Mouse (Mus musculus) CD4-positive helper T cell, adult 2 months (primary cell): Measurements from ENCODE around the gene Rxra.

ENCODE experiments used
- DNase-seq: peaks from one replicate; pipeline ENCODE4 v3.0.0-alpha.2; 2012; ENCODE audit warnings: low read depth, missing footprints, low spot score

The Rxra gene

DNA sequence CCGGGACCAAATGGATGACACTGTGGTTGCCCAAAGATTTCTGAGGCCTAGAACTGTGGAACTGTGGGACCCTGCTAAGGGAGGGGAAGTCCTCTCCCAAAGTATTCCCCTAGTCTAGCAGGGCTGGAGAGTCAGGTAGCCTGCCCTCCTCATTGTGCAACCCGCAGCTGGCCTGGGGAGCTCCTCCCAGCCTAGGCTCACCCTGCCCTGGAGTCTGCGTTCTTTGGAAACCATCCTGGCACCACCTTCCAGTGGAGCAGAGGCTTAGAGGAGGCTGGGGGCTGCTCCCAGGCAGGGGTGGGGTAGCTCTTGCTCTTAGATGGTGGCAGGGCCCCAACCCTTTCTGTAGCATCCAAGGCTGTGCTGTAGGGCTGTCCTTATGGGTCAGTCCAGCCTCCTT, 26.0 kb downstream of the Rxra start:
- no peak for DNase-seq

DNA sequence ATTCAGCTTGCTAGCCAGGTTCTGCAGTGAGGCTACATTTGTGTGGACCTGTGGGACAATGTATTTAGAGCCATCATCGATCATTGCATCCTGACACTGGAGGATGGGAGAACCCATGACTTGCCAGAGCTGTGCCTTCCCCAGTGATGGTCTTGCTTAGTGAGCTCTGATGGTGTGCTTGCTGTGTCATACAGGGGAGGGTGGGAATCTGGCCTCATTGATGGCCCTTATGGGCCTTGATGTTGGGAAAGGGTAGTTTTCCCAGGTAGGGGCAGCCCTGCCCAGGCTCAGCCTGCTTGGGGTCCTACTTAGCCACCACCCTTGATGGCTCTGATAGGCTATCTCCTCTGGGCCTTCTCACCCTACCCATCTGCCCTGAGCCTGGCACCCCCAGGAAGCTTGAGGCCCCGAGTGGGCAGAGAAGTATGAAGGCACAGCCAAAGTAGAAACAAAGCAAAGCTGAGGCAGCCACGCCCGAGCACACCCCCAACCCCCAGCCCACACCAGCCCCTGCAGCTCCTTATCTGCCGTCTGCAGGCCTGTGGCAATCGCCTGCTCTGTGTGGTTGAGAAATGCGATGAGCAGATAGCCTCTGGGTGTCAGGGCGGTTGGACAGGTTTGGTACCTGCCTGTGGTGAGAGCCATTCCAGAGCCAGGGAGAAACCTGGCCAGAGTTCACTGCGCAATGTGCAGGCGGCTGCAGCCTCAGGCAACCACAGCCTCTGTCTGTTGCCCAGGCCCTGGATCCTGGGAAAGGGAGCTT, 26.8 kb downstream of the Rxra start:
- DNase-seq = peak; percentile 38

- DNase-seq = peak; percentile 49
Measured at GRCm38 (mm10) chr2:27703852-27704640, 27.8 kb downstream of the Rxra start.

GRCm38 (mm10) chr2:27704641-27705040, 28.4 kb downstream of the Rxra start:
- no peak for DNase-seq

- DNase-seq = no peak
Measured at GRCm38 (mm10) chr2:27710871-27711382, 34.7 kb downstream of the Rxra start.

DNA sequence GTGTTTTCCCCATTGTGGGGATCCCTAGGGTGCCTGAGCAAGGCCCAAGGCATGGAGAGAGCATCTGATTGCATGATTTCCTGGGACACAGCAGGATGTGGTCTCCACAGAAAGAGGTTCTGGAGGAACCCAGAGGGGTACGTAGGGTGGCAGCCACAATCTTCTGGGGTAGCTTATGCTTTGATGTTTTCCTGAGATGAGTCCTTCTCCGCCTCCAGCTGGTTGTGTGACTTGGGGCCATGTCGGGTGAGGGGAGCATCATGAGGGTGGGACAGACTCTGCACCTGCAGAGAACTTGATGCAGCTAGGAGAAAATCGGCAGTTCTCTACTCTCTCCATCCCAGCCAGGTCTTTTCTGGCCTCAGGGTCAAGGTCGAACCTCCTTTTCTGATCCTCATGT, 36.4 kb downstream of the Rxra start:
- DNase-seq = peak; percentile 18

DNA sequence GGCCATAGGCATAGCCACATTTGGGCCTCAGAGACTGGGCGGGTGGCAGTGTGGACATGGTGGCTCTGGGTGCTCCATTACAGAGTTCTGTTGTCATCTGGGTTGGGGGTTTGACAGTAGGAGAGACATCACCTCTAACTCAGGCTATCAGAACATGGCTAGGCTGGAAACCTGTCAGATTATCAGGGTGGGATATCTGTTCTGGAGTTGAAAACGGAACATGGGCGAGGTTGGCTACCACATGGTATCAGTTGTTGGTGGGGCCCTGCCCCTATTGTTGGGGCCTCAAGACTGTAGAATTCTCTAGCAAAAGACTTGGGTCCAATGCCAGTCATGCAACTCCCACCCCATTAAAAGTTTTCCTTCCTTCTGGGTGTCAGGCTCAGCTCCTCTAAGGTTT, 37.1 kb downstream of the Rxra start:
- no peak for DNase-seq

GRCm38 (mm10) chr2:27714131-27714530, 37.9 kb downstream of the Rxra start:
- no peak for DNase-seq

- no peak for DNase-seq
Measured at GRCm38 (mm10) chr2:27715221-27715620, 39.0 kb downstream of the Rxra start.

DNA sequence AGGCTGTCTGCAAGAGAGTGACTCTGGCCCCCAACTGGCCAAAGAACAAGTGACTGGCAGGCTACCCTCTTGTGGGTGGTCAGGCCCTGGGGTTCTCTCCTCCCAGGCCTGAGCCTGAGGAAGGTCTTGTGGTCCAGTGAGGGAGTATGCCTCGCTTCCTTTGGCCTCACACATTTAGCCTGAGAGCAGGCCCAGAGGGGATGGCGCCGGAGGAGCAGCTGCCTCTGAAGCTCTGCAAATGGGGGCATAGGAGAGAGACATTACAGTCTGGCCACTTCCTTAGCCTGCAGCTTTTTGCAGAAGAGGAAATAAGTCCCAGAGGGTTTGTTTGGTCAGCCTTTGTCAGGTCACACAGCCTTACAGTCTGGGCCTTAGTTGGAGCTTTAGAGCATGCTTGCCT, 40.1 kb downstream of the Rxra start:
- DNase-seq = no peak

- DNase-seq = no peak
Measured at GRCm38 (mm10) chr2:27718191-27718590, 42.0 kb downstream of the Rxra start.

DNA sequence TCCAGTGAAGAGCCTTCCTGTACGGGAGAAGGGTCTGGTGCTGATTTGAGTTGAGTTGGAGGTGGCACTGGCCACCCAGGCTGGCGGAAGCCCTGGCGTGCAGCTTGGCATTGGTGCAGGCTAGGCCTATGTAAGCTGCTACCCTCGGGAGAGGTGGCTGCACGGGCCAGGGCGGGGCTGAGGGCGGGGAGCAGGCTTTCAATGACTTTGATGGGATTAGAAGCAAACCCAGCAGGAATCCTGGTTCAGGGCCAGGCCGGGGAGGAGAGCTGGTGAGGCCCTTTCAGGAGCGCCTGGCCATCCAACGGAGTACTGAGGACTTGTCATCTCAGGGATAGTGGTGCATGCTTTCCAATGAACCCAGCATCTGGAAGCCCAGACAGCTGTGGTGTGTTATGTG, 43.4 kb downstream of the Rxra start:
- DNase-seq = no peak

DNA sequence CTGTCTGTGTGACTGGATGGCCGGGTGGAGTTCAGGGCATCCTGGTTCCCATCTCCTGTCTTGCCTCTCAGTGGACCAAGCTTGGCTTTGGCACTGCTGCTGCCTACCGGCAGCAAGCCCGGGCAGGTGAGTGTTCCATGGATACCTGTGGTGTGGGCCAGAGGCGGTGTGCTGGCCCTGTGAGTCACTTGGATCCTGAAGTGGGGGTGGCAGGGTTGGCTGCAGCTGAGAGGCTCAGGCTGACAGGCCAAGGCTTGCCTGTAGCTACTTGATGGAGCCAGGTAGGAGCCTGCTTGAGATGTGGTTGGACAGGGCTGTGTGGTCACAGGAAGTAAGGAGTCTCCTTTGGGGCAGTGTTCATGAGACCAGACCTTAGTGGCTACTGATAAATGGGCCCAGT, 45.4 kb downstream of the Rxra start:
- no peak for DNase-seq

GRCm38 (mm10) chr2:27724729-27725316, 48.6 kb downstream of the Rxra start:
- no peak for DNase-seq

GRCm38 (mm10) chr2:27727994-27728854, 52.0 kb downstream of the Rxra start:
- DNase-seq = peak; percentile 73

DNA sequence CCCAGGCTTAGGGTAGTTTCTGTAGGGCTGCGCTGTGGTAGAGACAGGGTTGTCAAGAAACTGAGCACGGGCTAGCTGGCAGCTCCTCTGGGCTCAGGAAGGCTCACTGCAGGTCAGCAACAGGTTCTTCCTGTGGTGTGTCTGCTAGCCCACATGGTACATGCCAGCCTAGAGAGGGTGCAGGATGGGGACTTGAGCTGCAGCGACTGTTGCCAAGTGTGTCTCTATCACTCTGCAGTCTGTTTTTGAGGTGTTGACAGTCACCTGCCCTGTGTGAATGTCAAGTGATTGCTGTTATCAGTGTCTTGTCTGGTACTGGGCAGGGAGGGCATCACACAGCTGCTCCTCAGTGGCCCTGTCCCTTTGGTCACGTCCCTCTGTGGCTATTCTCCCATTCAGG, 52.8 kb downstream of the Rxra start:
- DNase-seq = peak; percentile 42

GRCm38 (mm10) chr2:27730002-27730905, 54.0 kb downstream of the Rxra start:
- peak; percentile 60 for DNase-seq

DNA sequence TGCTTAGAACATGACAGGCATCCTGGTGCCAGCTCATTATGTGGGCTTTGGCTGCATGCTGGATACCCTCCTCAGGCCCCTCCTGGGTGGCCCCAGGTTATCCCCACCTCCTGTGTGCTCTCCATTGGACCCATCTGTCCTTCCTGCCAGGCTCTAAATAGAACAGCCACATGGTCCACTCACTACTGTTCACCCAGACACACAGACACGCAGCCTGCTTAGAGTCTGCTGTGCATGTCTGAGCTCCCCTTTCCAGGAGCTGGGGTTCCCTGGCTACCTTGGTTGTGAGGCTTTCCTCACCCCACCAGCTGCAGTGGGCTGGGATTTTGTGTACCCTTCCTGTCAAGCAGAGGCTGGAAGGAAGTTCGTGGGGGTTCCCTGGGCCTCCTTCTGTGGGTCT, 56.8 kb downstream of the Rxra start:
- no peak for DNase-seq

DNA sequence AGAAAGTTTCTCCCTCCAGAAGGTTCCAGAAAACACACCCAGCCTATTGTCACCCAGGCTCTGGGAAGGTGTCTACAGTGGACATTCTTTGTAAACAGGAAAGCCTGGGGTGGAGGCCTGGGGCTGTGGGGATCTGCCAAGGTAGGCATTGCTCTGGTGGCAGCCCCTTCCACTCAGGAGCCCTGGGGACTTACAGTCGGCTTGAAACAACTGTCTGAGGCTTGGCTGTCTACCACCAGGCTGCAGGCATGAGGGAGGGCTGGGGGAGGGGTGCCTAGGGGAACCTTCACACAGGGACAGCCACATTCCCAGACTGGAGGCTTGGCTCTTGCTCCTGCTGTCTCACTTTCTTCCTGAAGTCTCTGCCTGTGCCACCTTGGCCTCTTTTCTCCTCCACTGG, 58.1 kb downstream of the Rxra start:
- no peak for DNase-seq

DNA sequence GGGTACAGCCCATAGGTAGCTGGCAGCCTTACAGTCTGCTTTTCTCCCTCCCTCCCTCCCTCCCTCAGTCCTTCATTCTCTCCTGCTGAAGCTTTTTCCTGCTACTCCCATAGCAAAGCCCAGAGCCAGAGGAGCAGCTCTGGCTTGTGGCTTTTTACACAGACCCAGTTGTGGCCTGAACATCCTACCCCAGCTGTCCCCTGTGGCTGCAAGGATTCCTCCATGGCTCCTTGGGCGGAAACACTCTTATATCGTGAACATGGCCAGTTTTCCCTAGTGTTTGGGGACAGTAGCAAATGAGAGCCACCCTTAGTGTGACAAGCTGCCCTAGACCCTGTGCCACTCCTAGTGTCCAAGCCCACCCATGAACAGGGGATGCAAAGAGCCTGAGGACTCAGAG, 58.6 kb downstream of the Rxra start:
- no peak for DNase-seq
